Mouse (Mus musculus): ENCODE results near the gene Trim47.
A peak's percentile ranks its signal among the peaks of the same experiment; 100 is the strongest.

Trim47 gene

GRCm38 (mm10) chr11:116088188-116088587 is 38.8 kb downstream of the Trim47 start:
- no peak for DNase-seq (ENCODE audit: low spot score in 2 of 2)

- DNase-seq (ENCODE audit: low spot score in 2 of 2) = peak; percentile 81 to 85
Observed at GRCm38 (mm10) chr11:116087194-116088130, 39.5 kb downstream of the Trim47 start.

- DNase-seq (ENCODE audit: low spot score in 2 of 2) = peak; percentile 97 to 98
Observed at GRCm38 (mm10) chr11:116086258-116087193, 40.5 kb downstream of the Trim47 start, which contains the start of gene Wbp2. Gene Wbp2, minus strand, starts transcription at chr11:116086995.

GRCm38 (mm10) chr11:116084166-116084565 is 42.8 kb downstream of the Trim47 start:
- DNase-seq (ENCODE audit: low spot score in 2 of 2) = no peak

GRCm38 (mm10) chr11:116083096-116083672 is 43.8 kb downstream of the Trim47 start:
- DNase-seq (ENCODE audit: low spot score in 2 of 2) = no peak

- peak; percentile 51 to 78 for DNase-seq (ENCODE audit: low spot score in 2 of 2)
Observed at GRCm38 (mm10) chr11:116081081-116081480, 45.9 kb downstream of the Trim47 start.

- DNase-seq (ENCODE audit: low spot score in 2 of 2) = no peak
Observed at GRCm38 (mm10) chr11:116079511-116079910, 47.5 kb downstream of the Trim47 start.

- DNase-seq (ENCODE audit: low spot score in 2 of 2) = no peak
Observed at GRCm38 (mm10) chr11:116078676-116079320, 48.2 kb downstream of the Trim47 start.

GRCm38 (mm10) chr11:116078221-116078620 is 48.8 kb downstream of the Trim47 start:
- peak; percentile 81 to 84 for DNase-seq (ENCODE audit: low spot score in 2 of 2)

GRCm38 (mm10) chr11:116077446-116078204 is 49.4 kb downstream of the Trim47 start, which contains the start of gene Unc13d:
Gene Unc13d, minus strand, starts transcription at chr11:116077961.
- peak; percentile 73 to 79 for DNase-seq (ENCODE audit: low spot score in 2 of 2)

GRCm38 (mm10) chr11:116076836-116077235 is 50.2 kb downstream of the Trim47 start:
- DNase-seq (ENCODE audit: low spot score in 2 of 2) = peak; percentile 51 to 60

- no peak for DNase-seq (ENCODE audit: low spot score in 2 of 2)
Observed at GRCm38 (mm10) chr11:116076266-116076540, 50.8 kb downstream of the Trim47 start.

- no peak for DNase-seq (ENCODE audit: low spot score in 2 of 2)
Observed at GRCm38 (mm10) chr11:116075539-116076265, 51.3 kb downstream of the Trim47 start.

GRCm38 (mm10) chr11:116074436-116074991 is 52.5 kb downstream of the Trim47 start:
- DNase-seq (ENCODE audit: low spot score in 2 of 2) = no peak

- DNase-seq (ENCODE audit: low spot score in 2 of 2) = no peak
Observed at GRCm38 (mm10) chr11:116072608-116073007, 54.4 kb downstream of the Trim47 start.

- DNase-seq (ENCODE audit: low spot score in 2 of 2) = peak; percentile 50 to 60
Observed at GRCm38 (mm10) chr11:116071510-116071909, 55.5 kb downstream of the Trim47 start.

GRCm38 (mm10) chr11:116065345-116065744 is 61.7 kb downstream of the Trim47 start:
- no peak for DNase-seq (ENCODE audit: low spot score in 2 of 2)

- DNase-seq (ENCODE audit: low spot score in 2 of 2) = no peak
Observed at GRCm38 (mm10) chr11:116064187-116064867, 62.7 kb downstream of the Trim47 start.

- no peak for DNase-seq (ENCODE audit: low spot score in 2 of 2)
Observed at GRCm38 (mm10) chr11:116063562-116063961, 63.4 kb downstream of the Trim47 start.
